Mouse (Mus musculus) spleen, adult 12 weeks (tissue): ENCODE measurements at regions not wholly inside any gene's neighbourhood (a gene's known extent, or its start where the extent isn't known, plus 50 kb on each side); places are given as distances from the start of the nearest gene placed in this dataset.
"Not testable (repeated sequence)": the region's sequence is repeated elsewhere in the genome, so short reads cannot be mapped to it uniquely, and the experiment has no call there.

ENCODE experiments used
- DNase-seq: peaks from one replicate; pipeline ENCODE4 v3.0.0; 2022; ENCODE audit warnings: low spot score

DNA sequence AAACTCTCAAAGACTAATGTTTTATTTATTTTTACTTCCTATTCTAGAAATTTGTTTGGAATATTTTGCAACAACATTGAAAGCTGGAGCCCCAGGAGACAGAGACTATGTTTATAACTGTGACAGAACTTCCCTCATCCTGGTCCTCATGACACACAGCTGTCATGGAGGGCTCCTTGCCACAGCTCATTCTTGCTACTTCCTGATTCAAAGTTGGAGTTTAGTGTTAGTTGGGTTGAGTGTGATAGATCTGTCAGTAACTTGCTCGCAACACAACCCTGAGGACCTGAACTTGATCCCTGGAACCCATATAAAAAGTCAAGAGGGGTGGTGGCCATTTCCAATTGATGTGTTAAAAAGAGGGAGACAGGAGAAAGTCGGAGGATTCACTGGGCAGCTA, 328.3 kb upstream of the Nox3 start:
- DNase-seq = no peak

DNA sequence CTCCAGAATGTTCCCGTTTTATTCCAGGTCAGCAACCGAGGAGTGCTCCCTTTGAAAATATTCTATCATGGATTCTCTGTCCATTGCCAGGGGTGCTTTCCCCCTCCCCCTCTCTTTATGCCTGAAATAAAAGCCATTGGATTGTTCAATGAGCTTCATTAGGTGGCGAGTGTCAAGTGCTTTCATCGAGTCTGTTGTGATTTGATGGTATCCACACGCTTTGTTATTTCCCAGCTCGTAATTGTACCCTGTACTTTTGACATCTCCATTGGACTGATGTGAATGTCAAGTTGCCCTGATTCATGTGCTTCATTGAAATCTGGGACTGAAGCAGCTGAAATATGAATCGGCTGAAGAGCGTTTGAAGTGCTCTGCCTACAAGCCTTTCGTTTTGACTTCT, 333.1 kb upstream of the Nox3 start:
- no peak for DNase-seq

DNA sequence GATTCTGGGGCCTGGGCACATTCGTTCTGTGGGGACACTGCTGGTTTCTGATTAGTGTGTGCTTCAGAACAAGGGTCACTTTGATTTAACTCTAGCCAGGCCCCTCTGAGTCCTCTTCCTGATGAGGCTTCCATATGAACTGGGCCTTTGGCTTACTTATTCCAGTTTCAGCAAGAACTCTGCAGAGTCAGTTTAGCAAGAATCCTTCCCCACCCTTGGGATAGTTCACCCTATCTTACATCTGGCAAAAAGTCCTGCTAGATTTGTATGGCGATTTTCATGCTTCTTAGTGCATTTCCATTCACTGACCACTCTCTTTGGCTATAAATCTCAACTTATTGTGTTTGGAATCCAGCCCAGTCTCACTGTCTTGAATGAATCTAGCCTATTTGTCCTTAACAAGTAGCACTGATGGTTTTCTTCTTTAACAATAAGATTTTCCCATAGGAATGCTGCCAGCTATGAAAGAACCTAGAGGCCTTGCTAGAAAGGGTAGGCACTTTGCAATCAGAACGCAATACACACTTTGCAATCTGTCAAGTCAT, 338.8 kb upstream of the Nox3 start:
- DNase-seq = no peak

DNA sequence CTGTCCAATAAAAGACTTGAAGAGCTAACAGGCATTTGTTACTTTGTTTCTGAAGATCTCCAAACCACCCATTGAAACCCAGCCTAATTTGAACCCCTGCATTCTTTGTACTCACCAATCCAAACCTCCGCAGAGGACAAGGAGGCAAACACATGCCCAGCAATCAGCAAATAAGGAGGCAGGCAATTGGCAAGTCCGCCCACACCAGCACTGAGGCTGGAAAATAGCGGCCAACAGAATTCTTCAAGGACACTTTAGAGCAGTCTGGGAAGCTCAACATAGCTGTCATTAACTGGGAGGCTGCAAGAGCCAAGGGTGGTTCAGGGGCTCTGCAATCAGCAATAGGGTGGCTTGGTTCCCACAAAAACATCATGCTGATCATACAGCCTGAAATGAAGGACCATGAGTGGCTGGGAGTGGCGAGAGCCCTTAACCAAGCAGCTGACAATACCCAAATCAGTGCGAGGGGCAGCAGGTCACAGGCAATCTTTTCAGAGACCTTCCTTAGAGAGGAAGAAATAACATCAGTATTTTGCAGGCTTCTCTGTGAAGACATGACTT, 344.1 kb upstream of the Nox3 start:
- DNase-seq = no peak

DNA sequence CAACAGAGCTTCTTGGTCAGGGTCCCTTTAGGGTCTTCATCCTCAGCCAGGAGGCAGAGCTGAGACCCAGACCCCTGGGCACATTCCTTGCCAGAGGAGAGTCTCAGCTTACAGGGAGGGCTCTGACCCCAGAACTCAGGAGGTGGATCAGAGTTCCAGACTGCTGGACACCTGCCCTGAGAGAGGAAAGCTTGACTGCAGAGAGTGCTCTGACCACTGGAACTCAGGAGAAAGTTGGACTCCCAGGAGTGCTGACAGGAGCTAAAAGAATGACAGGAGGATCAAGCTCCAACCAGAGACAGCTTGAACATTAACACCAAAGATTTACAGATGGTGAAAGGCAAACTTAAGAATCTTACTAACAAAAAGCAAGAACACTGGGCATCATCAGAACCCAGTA, 364.1 kb upstream of the Nox3 start:
- not testable (repeated sequence) for DNase-seq

DNA sequence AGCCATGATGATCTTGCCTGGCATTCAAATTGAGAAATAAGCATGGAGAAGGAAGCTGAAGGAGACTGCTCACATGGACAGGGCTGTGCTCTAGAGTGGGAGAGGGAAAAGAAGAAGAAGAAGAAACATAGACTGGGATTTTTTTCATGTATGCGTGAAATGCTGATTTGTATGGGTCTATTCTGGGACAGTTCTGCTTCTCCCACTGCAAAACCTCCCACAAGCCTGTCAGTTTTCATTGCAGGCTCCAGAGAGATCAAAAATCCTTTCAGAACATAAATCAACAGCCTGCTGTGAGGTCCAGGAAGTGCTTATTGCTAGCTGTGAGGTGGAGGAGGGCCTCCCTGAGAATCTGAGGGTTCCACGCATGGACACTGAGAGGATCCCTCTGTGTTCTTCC, 377.3 kb upstream of the Nox3 start:
- DNase-seq = no peak

DNA sequence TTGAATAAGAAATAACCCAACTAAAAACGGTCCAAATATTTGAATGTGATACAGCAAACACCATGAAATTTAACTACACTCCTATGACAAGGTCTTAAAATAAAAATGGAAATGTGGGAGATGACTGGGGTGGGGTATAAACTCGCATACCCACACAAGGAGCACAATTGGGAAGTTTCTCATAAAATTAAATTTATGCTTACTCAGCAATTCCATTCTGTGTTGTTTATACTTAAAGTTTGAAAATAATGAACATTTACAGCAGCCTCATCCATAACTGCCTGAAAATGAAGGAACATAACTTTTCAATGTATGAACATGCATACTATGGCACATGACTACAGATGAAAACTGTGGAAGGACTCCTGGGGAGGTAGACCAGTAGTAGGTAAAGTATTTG, 384.5 kb upstream of the Nox3 start:
- DNase-seq = no peak

DNA sequence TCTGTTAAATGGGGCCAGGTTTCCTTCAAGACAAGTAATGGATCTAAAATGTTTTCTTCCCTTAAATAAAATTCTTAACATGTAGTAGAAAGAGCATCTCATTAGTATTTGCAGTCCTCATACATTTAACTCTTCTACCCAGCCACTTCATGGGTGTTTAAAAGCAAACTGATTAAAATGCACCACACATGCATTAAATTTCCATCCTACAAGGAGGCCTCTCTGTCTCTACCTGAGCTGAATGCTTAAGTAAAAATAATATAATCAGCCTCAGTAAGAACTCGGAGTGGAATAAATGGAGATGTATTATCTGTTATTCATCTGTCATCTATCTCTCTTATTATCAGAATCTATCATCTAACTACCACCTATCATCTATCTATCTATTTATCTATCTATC, 398.6 kb upstream of the Nox3 start:
- DNase-seq = no peak

DNA sequence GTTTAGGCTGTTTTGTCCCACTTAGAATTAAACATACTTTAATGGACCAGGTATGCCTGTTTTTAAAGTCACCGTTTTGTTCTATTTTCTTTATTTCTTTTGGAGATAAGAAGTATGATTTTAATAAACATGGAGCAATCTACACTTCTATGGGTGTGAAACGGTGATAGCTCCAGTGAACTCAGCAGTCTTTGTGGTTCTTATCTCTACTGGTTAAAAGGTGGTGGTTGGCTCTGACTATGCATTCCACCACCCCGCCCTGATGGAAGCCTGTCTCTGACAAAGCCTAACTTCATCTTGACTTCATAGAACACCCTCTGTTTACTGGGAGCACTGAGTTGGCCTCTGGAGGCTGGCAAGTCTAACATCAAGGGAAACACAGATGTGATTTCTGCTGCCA, 407.3 kb upstream of the Nox3 start:
- no peak for DNase-seq

DNA sequence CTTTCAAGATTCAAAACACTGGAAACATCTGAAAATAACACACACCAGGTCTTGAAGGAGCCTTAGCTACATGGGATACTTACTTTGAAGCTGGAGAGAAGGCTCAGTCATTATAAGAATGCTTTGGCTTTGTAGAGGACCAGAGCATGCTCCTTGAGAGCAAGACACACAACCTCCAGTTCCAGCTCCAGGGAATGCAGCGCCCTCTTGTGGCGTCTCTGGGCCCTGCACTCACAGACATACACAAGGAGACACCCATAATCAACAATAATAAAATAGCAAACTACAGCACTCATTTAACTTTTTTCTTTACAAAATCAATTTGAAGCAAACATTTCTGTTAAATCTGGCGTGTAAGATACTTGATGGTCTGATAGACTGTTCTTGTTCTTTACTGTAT, 413.2 kb upstream of the Nox3 start:
- DNase-seq = peak; percentile 1

DNA sequence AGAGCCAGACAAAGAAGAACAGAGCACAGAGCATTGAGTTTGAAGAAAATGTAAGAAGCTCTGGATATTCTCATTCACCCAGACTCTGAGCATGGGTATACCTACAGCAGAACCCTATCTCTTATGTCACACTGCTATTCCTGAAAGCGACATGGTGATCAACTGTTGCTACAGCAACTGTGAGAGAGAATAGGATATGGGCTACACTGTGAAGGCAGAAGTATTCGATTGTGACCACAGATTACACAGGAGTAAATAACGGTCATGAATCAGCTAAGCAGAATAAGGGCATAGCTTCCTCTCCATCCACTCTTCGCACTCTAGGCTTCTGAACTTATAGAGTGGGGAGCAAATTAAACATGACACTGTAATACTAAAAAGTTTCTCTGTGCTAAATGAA, 417.0 kb upstream of the Nox3 start:
- DNase-seq = no peak

DNA sequence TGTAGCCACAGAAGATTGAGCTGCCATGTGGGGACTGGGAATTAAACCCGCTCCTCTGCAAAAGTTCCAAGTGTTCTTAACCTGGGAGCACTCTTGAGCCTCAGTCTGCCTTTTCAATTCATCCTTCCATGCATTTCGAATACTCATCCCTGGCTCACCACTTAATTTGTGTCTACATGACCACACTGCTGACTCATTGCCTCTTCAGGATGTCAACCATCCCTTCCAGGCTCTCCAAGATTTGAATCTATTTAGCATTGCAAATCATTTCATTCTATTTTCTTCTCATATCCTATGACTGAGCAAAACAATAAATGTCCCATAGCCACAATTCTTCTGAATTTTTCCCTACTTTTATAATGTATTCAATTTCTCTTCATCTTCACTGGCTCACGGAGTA, 420.4 kb upstream of the Nox3 start:
- no peak for DNase-seq

DNA sequence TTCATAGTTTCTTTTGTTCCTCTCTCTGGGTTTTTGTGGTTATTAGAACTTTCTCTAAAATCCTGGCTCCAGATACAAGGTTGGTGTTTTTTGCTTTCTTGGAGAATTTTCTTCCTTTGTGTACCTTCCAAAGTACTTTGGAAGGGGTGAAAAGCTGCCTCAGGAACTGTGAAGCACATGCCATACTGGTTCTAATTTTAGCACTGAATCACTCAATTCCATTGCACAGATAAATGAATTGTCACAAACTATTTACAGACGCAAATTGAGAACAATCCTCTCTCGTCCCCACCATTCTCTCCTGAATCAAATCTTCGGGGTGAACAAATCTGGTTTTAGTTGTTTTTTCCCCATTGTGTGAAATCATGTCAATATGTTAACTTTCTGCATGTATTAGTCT, 437.6 kb upstream of the Nox3 start:
- no peak for DNase-seq

DNA sequence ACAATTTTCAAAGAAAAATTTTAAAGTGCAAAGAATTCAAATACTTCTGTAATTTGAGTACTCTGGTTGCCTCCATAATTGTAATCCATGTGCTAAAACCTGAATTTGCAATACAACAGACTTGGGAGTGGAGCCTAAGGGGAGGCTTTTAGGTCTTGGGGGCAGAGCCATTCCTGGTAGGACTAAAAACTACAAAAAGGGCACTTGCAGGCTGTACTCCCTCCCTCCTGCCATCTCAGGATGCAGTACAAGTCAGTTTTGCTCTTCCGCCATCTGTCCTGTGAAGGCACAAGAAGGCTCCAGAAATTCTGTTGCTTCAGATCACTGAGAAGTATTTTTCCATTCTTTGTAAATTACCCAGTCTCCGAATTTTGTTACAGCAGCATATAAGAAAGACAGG, 467.4 kb upstream of the Nox3 start:
- DNase-seq = no peak

DNA sequence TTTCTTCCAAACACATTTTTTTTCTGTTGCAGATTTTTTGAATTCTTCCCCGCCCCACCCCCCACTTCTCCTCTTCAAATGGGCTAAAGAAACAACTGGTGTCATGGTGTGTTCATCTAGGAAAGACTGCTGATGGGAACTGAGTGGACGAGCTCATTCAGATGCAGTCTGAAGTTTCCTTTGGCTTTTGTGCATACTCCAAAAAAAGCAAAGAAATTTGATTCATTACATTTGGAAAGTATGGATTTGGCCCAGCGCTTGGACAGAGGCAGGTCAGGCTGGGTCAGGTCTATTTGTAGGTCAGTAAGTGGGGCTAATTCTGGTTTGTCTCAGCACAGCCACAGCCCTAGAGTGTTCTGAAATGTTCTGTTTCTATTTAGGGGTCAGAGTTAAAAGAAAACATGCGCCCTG, 477.9 kb upstream of the Nox3 start:
- no peak for DNase-seq

DNA sequence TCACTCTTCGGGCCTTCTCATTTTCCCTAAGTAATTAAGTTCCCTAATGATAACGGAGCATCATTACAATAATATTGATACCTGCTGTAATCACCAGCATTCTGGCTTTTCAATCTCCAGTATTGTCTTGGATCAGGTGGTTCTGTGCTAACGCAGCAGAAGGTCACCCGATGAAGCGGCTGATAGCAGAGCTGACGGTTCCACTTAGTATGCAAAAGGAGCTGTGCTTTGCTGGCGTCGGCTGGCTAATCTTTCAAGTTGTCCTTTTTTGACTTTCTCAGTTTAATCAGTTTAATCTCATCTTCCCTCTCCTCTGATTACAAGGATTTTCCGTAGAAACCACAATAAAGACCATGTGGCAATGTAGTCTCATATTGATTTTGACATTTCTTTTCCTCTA, 478.9 kb upstream of the Nox3 start:
- DNase-seq = no peak

DNA sequence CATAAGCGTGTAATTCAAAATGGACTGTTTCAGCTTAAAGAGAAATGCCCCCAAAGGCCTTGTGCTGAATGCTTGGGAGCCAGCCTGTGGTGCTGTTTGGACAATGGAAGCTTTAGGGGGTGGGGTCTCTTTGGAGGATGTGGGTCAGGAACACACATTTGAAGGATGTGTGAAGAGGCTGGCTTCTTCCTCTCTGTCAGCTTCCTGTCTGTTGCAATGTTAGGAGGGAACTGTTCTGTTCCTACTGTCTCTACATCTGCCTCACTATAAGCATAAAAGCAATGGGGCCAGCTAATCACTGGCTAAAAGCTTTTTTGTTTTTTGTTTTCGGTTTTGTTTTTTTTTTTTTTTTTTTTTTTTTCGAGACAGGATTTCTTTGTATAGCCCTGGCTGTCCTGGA, 480.5 kb upstream of the Nox3 start:
- no peak for DNase-seq

DNA sequence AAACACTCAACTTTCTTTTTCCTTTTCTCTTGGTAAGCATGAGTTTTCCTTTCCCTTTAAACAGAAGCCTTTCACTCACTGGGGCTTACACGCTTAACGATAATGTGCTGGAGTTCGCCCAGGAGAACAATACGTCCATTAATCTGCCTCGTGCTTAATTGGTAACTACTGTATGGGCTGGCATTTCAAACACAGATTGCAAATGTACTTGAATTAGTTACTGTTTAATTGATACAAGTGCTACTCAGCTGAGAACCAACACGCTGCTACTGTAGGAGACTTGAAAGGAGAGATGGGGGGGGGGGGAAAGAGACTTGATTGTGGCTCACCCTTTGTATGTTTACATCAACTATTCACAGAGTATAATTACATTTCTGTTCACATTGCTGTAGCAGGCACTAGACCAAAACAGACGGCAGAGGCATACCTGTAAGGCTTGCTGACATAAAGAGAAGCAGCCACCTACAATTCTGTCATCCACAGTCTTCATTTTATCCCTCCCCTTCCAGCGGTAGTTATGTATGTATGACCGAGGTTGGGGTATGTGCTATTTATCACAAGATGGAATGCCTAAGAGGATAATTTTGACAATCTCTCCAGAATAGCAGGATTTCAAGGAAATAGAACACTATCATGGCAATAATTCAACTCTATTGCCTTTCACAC, 481.6 kb upstream of the Nox3 start:
- no peak for DNase-seq

DNA sequence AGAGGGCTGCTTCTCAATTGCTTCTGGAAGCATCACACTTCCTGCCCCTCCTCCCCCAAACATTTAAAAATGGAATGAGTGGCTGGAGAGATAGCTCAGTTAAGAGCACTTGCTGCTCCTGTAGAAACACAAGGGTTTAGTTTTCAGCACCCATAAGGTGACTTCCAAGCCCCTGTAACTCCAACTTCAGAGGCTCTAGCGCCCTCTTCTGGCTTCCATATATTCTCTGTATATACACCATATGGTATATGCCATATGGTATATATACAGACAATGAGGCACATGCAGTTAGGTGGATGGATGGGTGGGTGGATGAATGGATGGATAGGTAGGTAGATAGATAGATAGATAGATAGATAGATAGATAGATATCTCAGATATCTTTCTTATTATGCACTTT, 483.2 kb upstream of the Nox3 start:
- DNase-seq = no peak

DNA sequence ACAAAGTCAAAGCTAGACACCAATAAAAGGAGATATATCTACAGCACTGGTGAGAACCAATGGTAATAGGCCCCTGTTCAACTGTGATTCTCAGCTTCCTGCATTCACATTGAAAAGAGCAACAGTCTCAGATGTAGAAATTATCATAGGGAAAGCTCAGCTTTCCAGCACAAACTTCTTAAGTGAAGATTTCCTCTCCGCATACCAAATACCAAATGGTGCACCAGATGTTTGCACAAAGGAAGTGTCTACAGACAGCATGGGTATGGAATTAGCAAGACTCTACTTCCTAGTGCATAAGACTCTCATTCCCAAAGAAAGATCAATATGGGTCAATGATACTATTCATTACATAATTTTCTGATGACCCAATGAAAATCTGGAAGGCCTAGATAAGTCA, 486.0 kb upstream of the Nox3 start:
- no peak for DNase-seq

DNA sequence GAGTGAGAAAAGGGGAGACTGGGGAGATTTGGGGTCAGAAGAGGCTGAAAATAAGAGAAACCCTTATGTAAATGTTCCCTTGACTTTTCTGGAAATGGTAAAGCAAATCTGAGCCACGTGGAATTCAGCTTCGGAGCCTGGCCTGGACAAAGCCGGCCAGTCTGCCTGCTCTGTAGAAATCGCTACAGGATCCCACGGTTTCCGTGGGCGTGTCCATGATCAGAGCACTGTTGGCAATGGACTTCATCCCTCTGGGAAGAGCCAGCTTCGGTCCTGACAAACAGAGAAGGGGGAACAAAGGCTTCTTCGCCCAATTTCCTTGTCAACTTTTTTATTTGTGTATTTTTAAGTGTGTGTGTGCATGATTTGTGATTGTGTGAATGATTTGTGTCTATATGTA, 490.7 kb upstream of the Nox3 start:
- no peak for DNase-seq

DNA sequence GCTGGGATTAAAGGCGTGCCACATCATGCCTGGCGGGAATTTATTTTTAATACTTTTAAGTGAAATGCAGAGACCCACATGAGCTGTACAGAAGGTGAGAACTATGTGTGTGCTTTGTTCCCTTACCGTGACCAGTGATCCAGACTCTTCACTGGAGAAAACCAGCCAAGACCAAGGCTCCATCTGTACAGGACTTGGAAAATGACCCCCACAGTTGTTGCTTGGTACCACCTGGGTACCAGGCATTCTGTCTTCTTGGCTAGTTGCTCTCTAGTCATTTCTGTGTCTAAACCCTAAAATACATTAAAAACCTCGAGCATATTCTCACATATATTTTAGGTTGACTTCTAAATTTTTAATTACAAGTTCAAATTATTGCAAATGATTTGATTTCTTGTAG, 491.5 kb upstream of the Nox3 start:
- no peak for DNase-seq

DNA sequence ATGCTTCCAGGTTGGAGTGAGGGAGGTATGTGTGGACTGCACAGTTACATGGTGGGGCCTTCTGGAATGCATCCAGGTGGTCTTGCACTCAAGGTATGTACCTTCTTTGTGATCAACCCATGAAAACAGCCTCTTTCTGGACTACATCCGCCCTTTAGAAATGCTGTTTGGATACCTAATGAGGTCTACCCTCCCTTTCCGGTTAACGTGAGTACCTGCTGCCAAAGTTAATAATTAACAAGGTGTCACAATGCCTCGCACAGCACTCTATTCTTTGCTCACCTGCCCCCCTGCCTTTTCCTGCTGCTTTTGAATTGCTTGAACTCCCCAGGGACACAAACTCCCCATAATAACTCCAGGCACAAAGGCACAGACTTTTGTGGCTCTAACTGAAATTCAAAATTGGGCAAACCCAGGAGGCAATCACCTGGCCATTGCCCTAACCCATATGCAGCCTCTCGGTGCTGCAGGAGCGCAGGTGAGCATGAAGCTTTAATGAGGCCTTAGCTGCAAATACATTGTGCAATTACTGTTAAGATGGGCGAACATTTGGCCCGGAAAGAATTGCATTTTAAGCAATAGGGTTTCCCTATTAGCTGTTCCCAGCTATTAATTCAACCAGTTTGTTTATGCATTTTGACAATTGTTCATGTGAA, 500.9 kb upstream of the Nox3 start:
- no peak for DNase-seq

DNA sequence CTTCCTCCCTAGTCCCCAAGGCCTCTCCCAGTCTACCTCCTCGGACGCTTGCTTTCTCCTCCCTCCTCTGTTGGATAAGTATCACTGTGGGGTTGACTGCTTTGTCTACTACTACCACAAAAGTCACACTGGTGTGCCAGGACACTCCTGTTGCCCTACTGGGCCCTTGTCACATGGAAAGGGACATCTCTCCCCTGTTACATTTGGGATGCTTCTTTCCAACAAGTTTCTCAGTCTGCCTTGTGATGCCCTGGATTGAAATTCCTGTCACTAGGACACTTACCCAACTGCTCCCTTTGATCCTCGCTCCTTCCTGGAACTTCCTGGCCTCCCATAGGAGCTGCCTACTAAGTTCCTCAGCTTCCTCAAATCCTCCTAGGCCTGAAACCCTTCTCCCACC, 501.9 kb upstream of the Nox3 start:
- no peak for DNase-seq
